Mouse (Mus musculus) gonadal fat pad, adult 2 months (tissue): ENCODE results near the gene Dap. TPM values are rescaled to one million over a fixed set of nuclear protein-coding genes. Genes with fewer than 3 reads are reported as not detected.

Experiments used
- DNase-seq: peaks from one replicate; pipeline ENCODE4 v3.0.0-alpha.2; 2012; ENCODE audit warnings: low read depth
- polyA plus RNA-seq: library from polyadenylated mRNA; depleted of rRNA; stranded (reverse); fragments of >200 nt; gene quantifications from 2 replicates; pipeline ENCODE4 v1.2.3, GENCODE M21; 2012

The Dap gene
- polyA plus RNA-seq, 1 experiment = 126 TPM

DNA sequence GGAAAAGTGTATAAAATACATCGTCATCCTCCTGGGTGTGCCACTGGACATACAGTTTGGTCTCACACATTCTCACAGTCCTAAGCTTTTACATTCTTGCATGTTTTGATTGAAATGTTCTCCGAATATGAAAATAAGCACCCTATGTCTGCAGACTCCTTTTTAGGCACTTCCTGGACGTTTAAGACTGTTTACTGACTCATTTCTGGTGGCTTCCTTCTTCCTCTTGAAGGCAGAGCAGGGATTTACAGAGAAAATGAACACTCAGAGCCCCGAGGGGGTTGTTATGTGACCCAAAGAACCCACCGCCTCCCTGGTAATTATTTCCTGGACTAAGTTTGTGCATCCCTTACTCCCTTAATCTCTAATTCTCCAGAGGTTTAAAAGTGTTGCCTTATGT, 13.8 kb downstream of the Dap start:
- DNase-seq = no peak

DNA sequence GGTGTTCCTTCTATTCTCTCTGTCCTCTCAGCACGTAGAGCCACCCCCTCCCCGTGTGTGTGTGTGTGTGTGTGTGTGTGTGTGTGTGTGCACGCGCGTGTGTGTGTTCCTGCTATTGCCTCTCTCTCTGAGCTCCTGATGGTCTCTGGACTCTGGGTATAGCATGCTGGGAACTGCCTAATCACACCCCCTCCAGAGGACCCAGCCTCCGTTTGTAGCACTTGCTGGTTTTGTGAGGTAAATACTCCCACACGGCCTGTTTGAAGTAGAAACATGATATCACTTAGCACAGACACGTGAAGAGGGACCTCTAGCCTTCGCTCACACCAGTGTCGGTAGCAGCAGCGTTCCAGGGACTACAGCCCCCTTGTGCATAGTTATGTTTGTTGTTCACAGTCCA, 14.5 kb downstream of the Dap start:
- DNase-seq = no peak

- no peak for DNase-seq
Measured at GRCm38 (mm10) chr15:31239713-31240112, 15.6 kb downstream of the Dap start.

DNA sequence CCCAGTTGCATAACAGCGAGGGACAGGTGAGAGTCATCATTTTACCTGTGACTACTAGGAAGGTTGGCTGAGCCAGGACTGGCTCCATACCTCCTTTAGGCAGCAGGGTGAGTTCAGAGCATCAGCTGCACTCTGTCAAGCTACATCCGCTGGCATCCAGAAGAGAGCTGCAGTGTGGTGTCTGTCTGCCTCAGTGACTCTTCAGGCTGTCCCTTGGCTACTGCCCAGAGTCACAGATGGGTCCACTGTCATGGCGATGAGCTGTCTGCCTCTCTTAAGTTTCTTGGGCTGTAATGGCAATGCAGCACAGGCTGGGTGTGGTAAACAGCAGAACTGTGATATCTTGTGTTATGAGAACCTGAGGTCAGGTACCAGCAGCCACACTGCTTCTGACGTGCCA, 16.1 kb downstream of the Dap start:
- DNase-seq = no peak

- DNase-seq = no peak
Measured at GRCm38 (mm10) chr15:31243260-31243659, 19.1 kb downstream of the Dap start.

DNA sequence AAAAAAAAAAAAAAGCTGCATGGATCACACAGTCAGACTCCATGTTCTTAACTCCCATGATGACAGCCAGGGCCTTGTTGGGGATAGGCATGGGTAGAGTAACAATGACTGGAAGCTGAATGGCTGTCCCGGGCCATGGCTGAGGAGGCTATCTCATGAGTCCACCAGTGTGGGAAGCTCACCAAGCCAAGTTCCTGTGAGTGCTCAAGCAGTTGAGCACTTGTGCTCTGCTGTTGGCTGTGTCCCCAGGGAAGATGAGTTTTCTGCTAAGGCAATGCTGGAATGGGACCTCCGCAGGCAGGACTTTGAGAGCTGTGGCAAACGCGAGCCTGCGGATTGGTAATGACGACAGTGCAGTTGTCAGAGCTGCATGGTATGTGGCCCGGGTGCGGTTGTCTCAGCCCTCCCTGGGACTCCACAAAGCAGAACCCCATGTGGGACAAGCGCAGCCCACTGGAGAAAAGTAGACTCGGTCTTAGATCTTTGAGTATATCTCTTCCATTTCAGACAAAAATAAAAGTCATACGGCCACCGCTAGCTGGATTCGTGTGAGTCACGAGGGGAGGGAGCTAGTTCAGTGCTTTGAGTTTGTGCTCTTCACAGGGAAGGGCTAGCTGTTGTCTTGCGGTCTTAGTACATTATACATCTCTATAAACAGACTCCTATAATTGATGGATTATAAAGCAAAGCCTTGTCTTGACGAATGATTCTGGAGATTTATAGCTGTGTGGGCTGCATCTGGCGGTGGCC, 20.8 kb downstream of the Dap start:
- no peak for DNase-seq

DNA sequence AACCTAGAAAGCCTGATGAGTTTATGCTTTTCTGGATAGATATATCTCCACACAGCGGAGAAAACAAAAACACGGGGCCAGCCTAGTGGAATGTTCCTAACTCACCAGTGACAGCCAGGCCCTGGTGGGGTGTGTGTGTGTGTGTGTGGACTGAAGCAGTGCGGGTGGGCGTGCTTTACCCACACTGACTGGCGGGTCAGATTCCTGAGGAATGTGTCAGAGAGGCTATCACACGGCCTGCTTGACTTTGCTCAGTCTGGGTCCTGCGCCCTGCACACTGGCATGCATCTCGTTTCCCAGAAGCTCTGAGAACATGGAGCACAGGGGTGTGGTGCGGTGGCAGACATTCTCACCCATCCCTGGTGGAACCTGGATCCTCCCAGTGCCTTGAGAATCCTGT, 21.8 kb downstream of the Dap start:
- DNase-seq = no peak

- DNase-seq = no peak
Measured at GRCm38 (mm10) chr15:31247035-31247434, 22.9 kb downstream of the Dap start.

DNA sequence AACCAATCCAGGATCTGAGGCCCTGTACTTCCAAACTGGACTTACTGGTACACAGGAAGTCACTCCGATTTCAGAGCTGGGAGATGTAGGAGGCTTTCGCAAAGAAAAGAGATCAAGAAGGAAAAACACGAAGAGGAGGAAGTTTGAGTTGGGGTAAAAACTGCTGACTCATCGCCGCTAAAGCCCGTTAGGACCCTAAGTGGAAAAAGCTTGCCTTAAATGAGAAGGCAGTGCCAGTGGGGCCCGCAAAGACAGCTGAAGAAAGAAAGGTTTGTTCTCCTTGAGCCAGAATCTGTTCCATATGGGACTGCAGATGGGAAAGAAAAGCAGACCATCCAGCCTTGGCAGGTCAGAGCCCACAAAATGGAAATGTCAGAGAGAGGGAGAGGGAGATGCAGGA, 24.8 kb downstream of the Dap start:
- DNase-seq = no peak

DNA sequence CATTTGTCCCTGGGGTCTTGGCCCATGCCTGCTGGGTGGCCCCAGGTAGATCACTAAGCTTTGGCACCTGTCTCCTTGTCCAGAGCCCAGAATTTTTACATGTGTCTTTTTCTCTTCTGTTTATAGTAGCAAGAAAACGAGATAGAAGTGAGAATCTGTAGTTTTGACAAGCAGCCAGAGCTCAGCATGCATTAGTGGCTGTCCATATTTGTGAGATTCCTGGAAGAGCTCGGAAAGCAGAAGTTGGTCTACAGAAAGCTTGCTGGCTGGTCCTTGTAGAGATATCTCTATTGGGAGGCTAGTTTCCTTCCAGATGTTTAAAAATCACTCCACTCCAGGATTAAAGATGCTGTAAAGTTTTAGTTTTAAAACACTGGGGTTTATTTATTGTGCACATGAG, 25.9 kb downstream of the Dap start:
- no peak for DNase-seq

DNA sequence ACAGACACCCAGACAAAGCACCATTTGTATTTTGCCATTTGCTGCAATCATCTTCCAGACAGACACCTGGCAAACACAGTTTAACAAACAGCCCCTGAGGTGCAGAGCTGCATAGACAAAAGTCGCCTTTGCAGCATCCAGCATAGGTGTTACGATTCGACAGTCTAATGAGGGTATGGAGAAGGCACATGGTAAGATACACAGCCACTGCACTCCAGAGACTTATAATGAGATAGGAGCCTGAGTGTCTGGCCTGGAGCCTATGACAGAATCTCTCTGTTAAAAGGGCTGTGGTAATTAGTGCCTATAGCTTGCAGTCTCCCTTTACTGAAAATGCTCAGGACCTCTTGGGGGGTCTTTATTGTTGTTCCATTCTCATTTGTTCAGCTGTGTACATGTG, 26.6 kb downstream of the Dap start:
- DNase-seq = no peak

DNA sequence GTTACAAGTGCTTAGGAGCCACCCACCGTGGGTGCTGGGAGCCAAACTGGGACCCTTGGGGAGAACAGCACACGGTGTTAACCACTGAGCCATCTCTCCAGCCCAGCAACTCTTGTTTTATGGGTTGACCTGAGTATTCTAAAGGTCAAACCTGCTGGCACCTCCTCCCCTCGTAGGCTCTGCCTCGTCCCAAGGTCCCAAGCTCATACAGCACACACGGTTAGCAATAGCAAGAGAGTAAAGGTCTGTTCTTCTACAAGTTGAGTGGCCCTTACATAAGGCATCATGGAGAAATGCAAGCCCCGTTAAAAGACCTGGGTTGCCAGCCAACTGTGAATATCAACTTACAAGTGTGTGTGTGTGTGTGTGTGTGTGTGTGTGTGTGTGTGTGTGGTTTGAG, 27.1 kb downstream of the Dap start:
- DNase-seq = no peak

DNA sequence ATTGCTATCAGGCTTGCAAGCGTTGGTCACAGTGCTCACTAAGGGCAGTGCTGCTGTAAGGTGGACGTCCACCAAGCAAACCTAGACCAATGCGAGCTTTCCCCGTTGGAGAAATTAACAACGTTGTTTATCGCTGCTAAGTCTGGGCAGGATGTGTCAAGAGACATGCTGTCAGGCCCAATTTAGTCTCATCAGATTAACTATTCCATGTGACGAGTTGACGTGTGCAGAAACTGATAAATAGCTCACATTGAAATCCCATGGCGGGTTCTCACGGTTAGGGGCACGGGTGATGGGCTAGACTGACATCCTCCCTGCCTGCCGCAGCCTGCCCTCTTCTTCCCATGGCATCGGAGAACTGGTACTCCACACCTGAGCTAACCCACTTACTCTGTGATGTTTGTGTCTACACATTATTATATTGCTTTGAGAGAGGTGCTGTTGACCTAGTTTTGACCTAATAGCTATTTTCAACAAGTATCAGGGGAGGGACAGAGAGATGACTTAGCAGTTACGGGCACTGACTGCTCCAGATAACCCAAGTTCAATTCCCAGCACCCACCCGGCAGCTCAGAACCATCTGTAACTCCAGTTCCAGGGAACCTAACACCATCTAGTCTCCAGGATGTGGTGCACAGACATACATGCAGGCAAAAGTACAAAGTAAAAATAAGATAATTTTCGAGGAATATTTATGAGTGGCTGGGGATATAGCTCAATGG, 28.6 kb downstream of the Dap start:
- no peak for DNase-seq

GRCm38 (mm10) chr15:31253380-31253779, 29.3 kb downstream of the Dap start:
- DNase-seq = no peak

DNA sequence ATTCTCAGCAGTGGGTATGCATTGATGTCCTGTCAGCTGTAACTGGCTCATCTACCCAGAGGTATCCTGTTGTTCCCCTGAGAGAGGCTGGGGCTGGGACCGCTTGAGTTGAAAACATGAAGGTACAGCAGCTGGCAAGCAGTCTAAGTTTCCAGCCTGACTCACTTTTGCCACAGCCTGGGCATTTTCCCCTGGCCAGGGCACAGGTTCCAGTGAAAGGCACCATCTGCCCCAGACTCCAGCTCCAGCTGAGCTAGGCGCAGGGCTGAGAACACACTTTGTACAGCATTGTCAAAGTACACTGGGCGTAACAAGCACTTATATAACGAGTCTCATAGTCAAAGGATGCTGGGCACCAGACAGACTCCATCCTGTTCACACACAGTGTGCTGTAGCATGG, 29.8 kb downstream of the Dap start:
- no peak for DNase-seq

- DNase-seq = no peak
Measured at GRCm38 (mm10) chr15:31254939-31255535, 30.9 kb downstream of the Dap start.

DNA sequence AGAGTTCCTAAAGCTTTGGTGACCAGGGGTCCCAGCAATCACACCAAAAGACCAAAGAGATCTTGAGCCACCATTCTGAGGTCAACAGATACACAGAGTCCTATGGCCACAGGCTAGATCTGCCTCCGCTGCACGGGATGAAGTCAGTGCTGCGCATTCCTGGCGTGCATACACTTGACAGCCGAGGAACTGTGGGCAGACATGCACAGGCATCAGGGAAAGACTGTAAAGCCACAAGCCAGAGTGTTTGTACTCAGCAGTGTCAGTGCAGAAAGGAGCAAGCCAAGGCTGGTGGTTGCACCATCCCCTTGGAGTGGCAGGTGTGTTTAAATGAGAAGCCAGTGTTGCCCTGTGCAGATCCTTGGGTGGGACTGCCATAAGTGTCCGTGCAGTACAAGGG, 31.6 kb downstream of the Dap start:
- DNase-seq = no peak

- no peak for DNase-seq
Measured at GRCm38 (mm10) chr15:31257329-31257728, 33.2 kb downstream of the Dap start.

DNA sequence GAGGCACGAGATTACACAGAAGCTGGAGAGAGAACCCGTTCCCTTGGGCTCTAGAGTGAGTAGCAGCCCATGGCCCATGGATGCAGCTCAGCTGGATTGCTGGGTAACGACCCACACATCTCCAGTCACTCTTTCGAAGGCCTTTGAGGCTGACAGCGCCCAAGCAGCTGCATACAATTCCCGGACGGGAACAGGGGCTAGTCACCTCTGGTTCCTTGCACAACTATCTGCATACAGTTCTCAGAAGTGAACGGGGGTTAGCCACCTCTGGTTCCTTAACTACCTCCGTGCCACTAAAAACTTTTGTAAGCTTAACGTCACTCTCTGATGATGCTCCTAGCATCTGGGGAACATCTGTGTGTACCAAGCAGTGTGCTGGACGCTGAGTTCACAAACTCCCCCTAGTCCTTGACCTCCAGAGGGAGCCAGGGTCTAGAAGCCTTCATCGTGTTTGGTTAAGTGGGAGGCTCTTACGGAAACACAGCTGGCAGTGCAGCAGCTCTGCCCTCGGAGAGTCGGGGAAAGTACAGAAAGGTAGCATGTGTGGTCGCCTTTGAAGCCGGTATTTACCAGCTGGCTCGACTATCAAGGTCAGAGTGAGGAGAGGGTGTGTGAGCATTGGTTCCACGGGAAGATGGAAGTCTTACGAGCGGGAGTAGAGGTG, 34.0 kb downstream of the Dap start:
- no peak for DNase-seq

DNA sequence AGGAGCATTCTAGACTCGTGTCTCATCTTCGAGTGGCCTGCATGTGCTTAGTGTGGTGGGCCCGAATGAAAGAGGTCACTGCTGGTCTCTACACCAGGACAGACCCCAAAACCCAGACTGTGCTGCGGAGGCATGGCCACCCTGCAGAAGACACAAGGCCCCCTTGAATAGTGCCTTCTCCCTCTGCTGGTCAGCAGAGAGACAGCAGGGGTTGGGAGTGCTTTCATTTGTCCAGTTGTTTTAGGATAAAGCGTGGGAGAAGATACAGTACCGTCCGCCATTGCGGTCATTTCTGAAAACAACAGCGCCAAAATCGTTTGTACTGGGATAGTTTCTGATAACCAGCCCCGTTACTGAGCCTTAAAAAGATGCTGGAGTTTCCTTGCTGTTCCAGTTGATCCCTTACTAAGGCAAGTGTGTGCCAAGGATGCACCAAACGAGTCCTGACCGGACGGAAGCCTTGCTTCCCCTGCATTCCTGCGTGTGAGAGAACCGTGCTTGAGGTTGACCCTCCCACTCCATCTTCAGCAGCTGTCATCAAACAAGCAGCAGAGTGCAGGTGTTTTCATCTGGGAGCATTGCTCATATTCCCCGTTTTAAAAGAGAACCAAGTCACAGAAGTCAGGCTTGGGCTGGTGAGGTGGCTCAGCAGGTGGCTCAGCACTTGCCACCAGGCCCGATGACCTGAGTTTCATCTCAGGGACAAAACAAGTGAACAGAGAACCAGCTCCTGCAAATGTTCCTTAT, 34.8 kb downstream of the Dap start:
- no peak for DNase-seq

DNA sequence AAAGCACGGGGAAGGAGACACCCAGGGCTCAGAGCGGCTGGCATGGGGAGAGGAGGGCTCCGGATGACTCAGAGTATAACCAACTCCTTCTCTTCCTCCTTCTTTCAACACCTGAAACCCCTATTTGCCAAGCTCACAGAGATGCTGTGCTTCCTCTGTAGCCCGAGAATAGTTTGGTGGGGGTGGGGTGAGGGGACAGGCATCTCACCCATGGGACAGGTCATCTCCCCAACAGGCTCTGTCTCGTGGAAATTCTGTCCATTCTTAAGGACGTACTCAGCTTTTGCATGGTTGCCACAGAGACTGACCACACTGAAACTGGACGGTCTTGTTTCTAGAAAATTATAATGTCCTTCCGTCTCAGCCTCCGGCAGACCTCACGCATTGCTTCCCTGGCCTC, 37.0 kb downstream of the Dap start:
- no peak for DNase-seq

- DNase-seq = no peak
Measured at GRCm38 (mm10) chr15:31262361-31262760, 38.2 kb downstream of the Dap start.
